ENCODE assay signal across 20 mouse cellular contexts in genomic region chr10:125987307-125987706, GRCm38 (mm10). TPM values are rescaled to one million over a fixed set of nuclear protein-coding genes. Genes with fewer than 3 reads are reported as not detected.
DNase-seq lines count a peak whose midpoint lies in the region; ATAC-seq lines count a peak whose summit lies in the region.
"Had no signal": no experiment of that assay in that cellular context is flagged by ENCODE, and none has a peak within 500 bp of the region (broad histone marks: within the 10 kb centered on the region; RNA-seq: fewer than 3 reads in every experiment).

No protein-coding gene starts in this region.

- peak overlapping the region; percentile 49 for H3K27ac ChIP-seq in embryonic facial prominence, embryonic 14.5 days (replicated peaks; ENCODE audit: low read depth, low read length)
- H3K27ac ChIP-seq in embryonic facial prominence, embryonic 10.5 days (replicated peaks): no peak overlapping the region
- H3K27ac ChIP-seq in limb, embryonic 12.5 days: peak overlapping the region; percentile 46; the same call in 1 of the 2 replicates
- H3K27ac ChIP-seq in limb, embryonic 10.5 days: no peak overlapping the region
- peak overlapping the region; percentile 85 for H3K27ac ChIP-seq in limb, embryonic 13.5 days
- peak overlapping the region; percentile 36 for H3K27ac ChIP-seq in stomach, embryonic 15.5 days
- H3K27ac ChIP-seq: forebrain, embryonic 12.5 days; heart, adult 2 months; heart, embryonic 15.5 days; hindbrain, embryonic 15.5 days had no signal

- no peak overlapping the region for H3K4me2 ChIP-seq in embryonic facial prominence, embryonic 14.5 days (ENCODE audit: low read depth, low read length)
- 0 out of 2 replicates have a peak overlapping the region, but pooled peaks have one; percentile 6 for H3K4me2 ChIP-seq in limb, embryonic 12.5 days
- peak overlapping the region; percentile 27; the same call in 1 of the 2 replicates for H3K4me2 ChIP-seq in limb, embryonic 13.5 days (replicated peaks)
- no peak overlapping the region for H3K4me2 ChIP-seq in stomach, embryonic 15.5 days
- H3K4me2 ChIP-seq: forebrain, embryonic 12.5 days; heart, embryonic 11.5 days; heart, embryonic 15.5 days; hindbrain, embryonic 15.5 days had no signal

- no peaks in the 10 kb centered on the region for H3K9me3 ChIP-seq in embryonic facial prominence, embryonic 14.5 days (ENCODE audit: control insufficient read depth, low read length)
- no peaks in the 10 kb centered on the region for H3K9me3 ChIP-seq in embryonic facial prominence, embryonic 10.5 days
- H3K9me3 ChIP-seq in limb, embryonic 12.5 days: no peaks in the 10 kb centered on the region
- H3K9me3 ChIP-seq in limb, embryonic 10.5 days (replicated peaks): no peaks in the 10 kb centered on the region
- no peaks in the 10 kb centered on the region for H3K9me3 ChIP-seq in limb, embryonic 13.5 days
- H3K9me3 ChIP-seq in stomach, embryonic 15.5 days: no peaks in the 10 kb centered on the region
- H3K9me3 ChIP-seq: forebrain, embryonic 12.5 days; heart, embryonic 15.5 days; hindbrain, embryonic 15.5 days had no signal

- H3K4me3 ChIP-seq in embryonic facial prominence, embryonic 14.5 days (ENCODE audit: low read depth, low read length): no peak overlapping the region
- H3K4me3 ChIP-seq in embryonic facial prominence, embryonic 10.5 days: no peak overlapping the region
- H3K4me3 ChIP-seq in limb, embryonic 12.5 days (replicated peaks): no peak overlapping the region
- no peak overlapping the region for H3K4me3 ChIP-seq in limb, embryonic 10.5 days
- H3K4me3 ChIP-seq in limb, embryonic 13.5 days: no peak overlapping the region
- no peak overlapping the region for H3K4me3 ChIP-seq in stomach, embryonic 15.5 days (replicated peaks)
- H3K4me3 ChIP-seq: forebrain, embryonic 12.5 days; heart, adult 2 months; heart, embryonic 15.5 days; hindbrain, embryonic 15.5 days had no signal

- peaks cover 33% of the 10 kb centered on the region for H3K4me1 ChIP-seq in embryonic facial prominence, embryonic 14.5 days (ENCODE audit: control insufficient read depth, insufficient read depth, low read length)
- peaks cover 57% of the 10 kb centered on the region for H3K4me1 ChIP-seq in embryonic facial prominence, embryonic 10.5 days
- peaks cover 87% of the 10 kb centered on the region for H3K4me1 ChIP-seq in limb, embryonic 12.5 days (replicated peaks)
- peaks cover 79% of the 10 kb centered on the region for H3K4me1 ChIP-seq in limb, embryonic 10.5 days
- peaks cover 87% of the 10 kb centered on the region for H3K4me1 ChIP-seq in limb, embryonic 13.5 days
- no peaks in the 10 kb centered on the region for H3K4me1 ChIP-seq in stomach, embryonic 15.5 days
- H3K4me1 ChIP-seq: heart, embryonic 15.5 days had no signal

- no peak for ATAC-seq in embryonic facial prominence, embryonic 14.5 days (ENCODE audit: low read depth)
- no peak for ATAC-seq in limb, embryonic 12.5 days (ENCODE audit: insufficient number of reproducible peaks, insufficient read depth, low FRiP score, low TSS enrichment, low read depth)
- ATAC-seq in limb, embryonic 13.5 days (ENCODE audit: low FRiP score, low read depth): no peak
- no peak for ATAC-seq in stomach, embryonic 15.5 days (ENCODE audit: insufficient read depth, low FRiP score, low read depth)
- ATAC-seq: CD4-positive, CD25-positive, alpha-beta regulatory T cell, adult 4 months had no signal

- no peak overlapping the region for H3K9ac ChIP-seq in embryonic facial prominence, embryonic 14.5 days (ENCODE audit: low read depth, low read length)
- no peak overlapping the region for H3K9ac ChIP-seq in limb, embryonic 12.5 days (replicated peaks)
- no peak overlapping the region for H3K9ac ChIP-seq in limb, embryonic 13.5 days
- H3K9ac ChIP-seq in stomach, embryonic 15.5 days: no peak overlapping the region
- H3K9ac ChIP-seq: forebrain, embryonic 12.5 days; heart, embryonic 15.5 days; hindbrain, embryonic 15.5 days had no signal

- DNase-seq in embryonic facial prominence, embryonic 14.5 days (ENCODE audit: low spot score): peak; percentile 56
- DNase-seq in embryonic facial prominence, embryonic 10.5 days (ENCODE audit: low spot score): no peak
- no peak for DNase-seq in limb, embryonic 10.5 days (ENCODE audit: low spot score)
- no peak for DNase-seq in kidney, postnatal 10 days
- DNase-seq in thymus, adult 18-20 months: no peak
- DNase-seq: adrenal gland, postnatal 10 days; B cell, adult 2 months; cerebellum, adult 18-20 months; cerebellum, postnatal 10 days; heart, adult 2 months; heart, postnatal 14 days had no signal

- H3K27me3 ChIP-seq in embryonic facial prominence, embryonic 14.5 days (replicated peaks; ENCODE audit: control insufficient read depth, insufficient read depth, low read length): no peaks in the 10 kb centered on the region
- no peaks in the 10 kb centered on the region for H3K27me3 ChIP-seq in embryonic facial prominence, embryonic 10.5 days (replicated peaks; ENCODE audit: low read depth, poor library complexity, severe bottlenecking)
- H3K27me3 ChIP-seq in limb, embryonic 12.5 days: no peaks in the 10 kb centered on the region
- no peaks in the 10 kb centered on the region for H3K27me3 ChIP-seq in limb, embryonic 10.5 days (ENCODE audit: low read depth, poor library complexity, severe bottlenecking)
- H3K27me3 ChIP-seq in limb, embryonic 13.5 days: no peaks in the 10 kb centered on the region
- no peaks in the 10 kb centered on the region for H3K27me3 ChIP-seq in stomach, embryonic 15.5 days (replicated peaks)
- H3K27me3 ChIP-seq: heart, embryonic 15.5 days; hindbrain, embryonic 15.5 days had no signal

- 51% methylated on average over 6 of the region's 6 CpGs for WGBS in embryonic facial prominence, embryonic 14.5 days
- 78% methylated on average over 6 of the region's 6 CpGs for WGBS in embryonic facial prominence, embryonic 10.5 days
- WGBS in limb, embryonic 12.5 days: 69% methylated on average over 6 of the region's 6 CpGs
- WGBS in limb, embryonic 10.5 days: 80% methylated on average over 6 of the region's 6 CpGs
- WGBS in limb, embryonic 13.5 days: 61% methylated on average over 6 of the region's 6 CpGs
- 53% methylated on average over 6 of the region's 6 CpGs for WGBS in stomach, embryonic 15.5 days

- peaks cover 32% of the 10 kb centered on the region for H3K36me3 ChIP-seq in embryonic facial prominence, embryonic 14.5 days (ENCODE audit: control insufficient read depth, insufficient read depth, low read length)
- H3K36me3 ChIP-seq in embryonic facial prominence, embryonic 10.5 days (replicated peaks): peaks cover 72% of the 10 kb centered on the region
- peaks cover 65% of the 10 kb centered on the region for H3K36me3 ChIP-seq in limb, embryonic 12.5 days
- peaks cover 77% of the 10 kb centered on the region for H3K36me3 ChIP-seq in limb, embryonic 10.5 days
- peaks cover 65% of the 10 kb centered on the region for H3K36me3 ChIP-seq in limb, embryonic 13.5 days
- H3K36me3 ChIP-seq in stomach, embryonic 15.5 days: 0 out of 2 replicates have a peak, but pooled peaks cover 9% of the 10 kb centered on the region
- H3K36me3 ChIP-seq: forebrain, embryonic 12.5 days; G1E; heart, embryonic 15.5 days; hindbrain, embryonic 15.5 days had no signal

RNA-seq across cellular contexts. Expression of gene Lrig3, which starts 21.3 kb away (rescaled TPM):
- 23.6 and 29.1 TPM in 2 replicates for polyA plus RNA-seq in embryonic facial prominence, embryonic 14.5 days (2014; fragmentation: Nextera tagmentation; extraction: Ambion mirVana)
- 22.4 and 28.2 TPM in 2 replicates for polyA plus RNA-seq in embryonic facial prominence, embryonic 10.5 days (2016; fragmentation: Nextera tagmentation; extraction: Ambion mirVana)
- polyA plus RNA-seq in limb, embryonic 12.5 days (2016; fragmentation: Nextera tagmentation; extraction: Ambion mirVana): 84.4 and 85.6 TPM in 2 replicates
- polyA plus RNA-seq in limb, embryonic 10.5 days (2016; fragmentation: Nextera tagmentation; extraction: Ambion mirVana): 31.6 and 49.9 TPM in 2 replicates
- 61.5 and 64.9 TPM in 2 replicates for polyA plus RNA-seq in limb, embryonic 13.5 days (2015; fragmentation: Nextera tagmentation; extraction: Ambion mirVana)
- polyA plus RNA-seq in stomach, embryonic 15.5 days (2015; fragmentation: Nextera tagmentation; extraction: Ambion mirVana): 19.4 and 21.5 TPM in 2 replicates
- polyA plus RNA-seq: G1E had no signal

Comparison
In these comparisons a context has a peak if more than half of its experiments do, and no peak if none do; other contexts are left out.
1. H3K27ac ChIP-seq: peak in embryonic facial prominence, embryonic 14.5 days (single experiment), limb, embryonic 12.5 days (single experiment), limb, embryonic 13.5 days (single experiment) and stomach, embryonic 15.5 days (single experiment); none in embryonic facial prominence, embryonic 10.5 days (single experiment) and limb, embryonic 10.5 days (single experiment).
2. H3K4me2 ChIP-seq: peak in limb, embryonic 12.5 days (single experiment) and limb, embryonic 13.5 days (single experiment); none in embryonic facial prominence, embryonic 14.5 days (single experiment) and stomach, embryonic 15.5 days (single experiment).